Mouse (Mus musculus) kidney, adult 2 months (tissue): Measurements from ENCODE around the gene Sstr2.

ENCODE experiments used
- CTCF ChIP-seq: fragments of 200-500 bp; conservative IDR thresholded peaks from 2 replicates; pipeline ENCODE4 v1.5.1; 2011; ENCODE audit warnings: low read depth, mild to moderate bottlenecking, control low read depth, low read length, moderate library complexity, mixed read lengths; ENCODE audit not compliant: insufficient read depth, insufficient read length
- POLR2A ChIP-seq: fragments of 200-500 bp; IDR thresholded peaks from one replicate; pipeline ENCODE4 v1.6.1; 2011; ENCODE audit warnings: low read depth, low read length, control low read depth

DNA sequence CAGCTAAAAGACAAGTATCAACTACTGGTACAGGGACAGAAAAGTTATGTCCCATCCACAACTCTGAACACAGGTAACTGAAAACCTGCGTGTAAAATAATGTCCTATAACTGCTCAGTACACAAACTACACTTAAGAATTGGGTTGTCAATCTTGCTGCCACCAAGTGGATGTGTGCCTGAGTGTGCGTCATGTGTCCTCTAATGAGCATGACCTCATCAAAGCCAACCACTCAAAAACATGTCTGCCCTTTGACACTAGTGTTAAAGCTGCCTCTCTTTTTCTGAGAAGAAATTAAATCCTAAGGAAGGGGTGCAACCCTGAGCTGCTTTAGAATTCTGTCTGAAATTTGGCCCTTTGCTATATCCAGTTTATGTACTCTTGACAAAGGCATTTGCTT is 45.1 kb downstream of the Sstr2 start:
- TF ChIP-seq POLR2A (no peak), CTCF (no peak)
